Mouse (Mus musculus): ENCODE results near the gene Dclk1.

Dclk1 gene

GRCm38 (mm10) chr3:55392605-55393004 lies 150.4 kb downstream of the Dclk1 start:
- in situ Hi-C loops (cut with MboI; ENCODE audit: unreplicated experiment in 2 of 2) = no loop called here

DNA sequence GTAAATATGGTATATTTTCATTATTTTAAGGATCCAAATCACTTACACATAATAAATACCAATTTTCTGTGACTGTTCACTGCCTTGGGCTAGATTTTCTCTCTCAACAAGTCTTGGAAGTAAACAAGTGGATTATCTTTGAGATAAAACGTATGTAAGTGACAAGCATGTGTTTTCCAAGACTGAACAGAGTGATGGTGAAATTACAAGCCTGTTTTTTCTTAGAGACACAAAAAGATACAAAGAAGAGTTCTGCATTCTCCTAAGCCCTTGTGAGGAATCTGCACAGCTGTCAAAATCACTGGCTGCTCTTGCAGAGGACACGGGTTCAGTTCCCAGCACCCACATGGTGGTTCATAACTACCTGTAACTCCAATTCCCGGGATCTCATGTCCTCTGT lies 151.4 kb downstream of the Dclk1 start:
- in situ Hi-C loops (cut with MboI; ENCODE audit: unreplicated experiment in 2 of 2) = no loop called here

GRCm38 (mm10) chr3:55396792-55397191 lies 154.6 kb downstream of the Dclk1 start:
- in situ Hi-C loops (cut with MboI; ENCODE audit: unreplicated experiment in 2 of 2) = no loop called here

DNA sequence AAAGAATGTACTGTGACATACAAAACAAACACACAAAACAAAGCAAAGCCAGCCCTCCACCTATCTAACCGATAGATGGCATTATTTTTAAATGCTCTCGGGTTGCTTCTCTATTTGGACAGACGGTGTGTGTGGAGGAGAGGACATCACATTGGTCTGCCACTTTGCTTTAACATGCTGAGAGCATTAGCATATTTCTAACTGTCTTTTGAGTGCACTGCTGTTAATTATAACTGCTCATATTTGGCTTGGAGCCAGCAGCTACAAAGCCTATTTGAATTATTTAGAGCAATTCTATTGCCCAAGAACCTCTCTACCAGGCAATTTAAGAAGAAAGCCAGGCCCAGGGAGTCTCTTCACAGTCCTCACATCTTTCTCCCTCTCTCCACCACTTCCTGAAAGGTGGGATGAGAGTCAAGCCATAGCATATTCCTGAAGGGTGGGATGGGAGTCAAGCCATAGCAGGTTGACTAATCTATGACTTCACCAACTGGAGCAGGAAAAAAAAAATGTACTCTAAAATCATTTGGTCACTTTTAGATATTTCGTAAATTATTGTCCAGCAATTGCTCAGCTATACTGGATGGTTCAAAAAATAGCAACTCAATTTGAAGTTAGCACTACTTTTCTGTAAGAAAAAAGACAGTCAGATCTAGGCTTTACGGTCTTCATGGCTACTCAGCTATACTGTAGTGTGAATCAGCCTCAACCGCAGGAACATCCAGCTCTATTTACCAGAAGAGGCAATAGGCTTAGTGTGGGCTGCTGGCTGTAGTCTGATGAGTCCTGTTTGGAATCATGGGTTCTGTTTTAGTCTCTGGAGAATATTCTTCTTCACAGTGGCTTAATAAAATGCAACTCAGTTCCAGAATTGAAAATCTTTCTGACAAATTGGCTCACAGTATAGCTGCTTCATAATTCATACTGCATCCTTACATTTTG lies 155.9 kb downstream of the Dclk1 start:
- in situ Hi-C loops (cut with MboI; ENCODE audit: unreplicated experiment in 2 of 2) = no loop called here

DNA sequence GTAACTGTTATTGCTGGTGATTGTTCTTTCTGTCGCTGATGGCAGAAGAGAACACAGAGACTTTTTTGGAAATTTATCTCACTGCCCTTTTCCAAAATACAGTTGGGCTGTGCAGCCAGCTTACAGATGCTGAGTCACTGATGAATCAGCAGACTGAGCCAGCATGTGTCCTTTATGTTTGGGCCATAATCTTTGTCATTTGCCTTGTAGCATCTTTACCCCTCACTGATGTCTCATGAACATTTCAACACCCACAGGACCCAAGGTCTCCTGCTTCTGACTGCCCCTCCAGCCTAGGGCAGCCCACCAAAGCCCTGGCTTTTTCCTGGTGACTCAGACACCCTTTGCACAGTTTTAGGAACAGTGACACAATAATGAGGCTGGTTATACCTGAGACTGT lies 159.1 kb downstream of the Dclk1 start:
- in situ Hi-C loops (cut with MboI; ENCODE audit: unreplicated experiment in 2 of 2) = no loop called here

- in situ Hi-C loops (cut with MboI; ENCODE audit: unreplicated experiment in 2 of 2) = no loop called here
Observed at GRCm38 (mm10) chr3:55404751-55405150, 162.6 kb downstream of the Dclk1 start.

- in situ Hi-C loops (cut with MboI; ENCODE audit: unreplicated experiment in 2 of 2) = no loop called here
Observed at GRCm38 (mm10) chr3:55406616-55407015, 164.5 kb downstream of the Dclk1 start.

- in situ Hi-C loops (cut with MboI; ENCODE audit: unreplicated experiment in 2 of 2) = no loop called here
Observed at GRCm38 (mm10) chr3:55411547-55411946, 169.4 kb downstream of the Dclk1 start.

DNA sequence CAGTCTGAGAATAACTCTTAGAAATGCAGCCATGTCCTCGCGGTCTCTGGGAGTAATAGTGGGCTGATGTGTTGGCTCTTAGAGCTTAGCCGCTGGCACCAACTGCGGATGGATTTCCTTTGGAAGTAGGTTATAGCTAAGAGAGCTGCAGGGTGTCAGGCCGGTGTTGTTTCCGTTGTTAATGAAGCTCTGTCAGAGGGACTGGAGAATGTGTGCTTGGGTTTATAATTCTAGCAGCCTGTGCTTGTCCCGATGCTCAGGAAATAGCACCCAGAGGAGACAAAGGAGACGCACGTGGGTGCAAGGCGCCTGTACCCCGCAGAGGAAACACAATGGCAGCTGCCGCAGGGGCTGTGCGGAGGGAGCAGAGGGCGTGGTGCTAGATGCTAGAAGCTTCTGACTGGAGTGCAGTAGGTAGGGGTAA lies 173.4 kb downstream of the Dclk1 start:
- in situ Hi-C loops (cut with MboI; ENCODE audit: unreplicated experiment in 2 of 2) = no loop called here

DNA sequence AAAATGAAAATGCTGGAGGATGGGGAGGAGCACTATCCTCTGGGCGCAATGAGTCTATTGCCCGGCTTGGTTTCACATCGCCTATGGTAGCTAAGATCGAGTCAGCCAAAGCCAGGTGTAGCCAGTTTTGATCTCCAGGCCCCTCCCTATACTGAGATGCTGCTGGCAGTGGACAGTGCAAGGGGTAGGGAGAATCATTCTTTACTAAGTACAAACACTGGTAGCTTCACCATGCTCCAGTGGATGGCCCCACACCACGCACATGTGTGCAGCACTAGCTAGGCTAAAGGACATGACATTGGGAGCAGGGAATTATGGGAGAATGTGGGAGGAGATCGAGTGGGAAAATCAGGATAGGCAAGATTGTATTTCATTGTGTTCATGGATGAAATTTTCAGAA lies 176.7 kb downstream of the Dclk1 start:
- in situ Hi-C loops (cut with MboI; ENCODE audit: unreplicated experiment in 2 of 2) = no loop called here

GRCm38 (mm10) chr3:55419334-55419733 lies 177.2 kb downstream of the Dclk1 start:
- in situ Hi-C loops (cut with MboI; ENCODE audit: unreplicated experiment in 2 of 2) = no loop called here

- in situ Hi-C loops (cut with MboI; ENCODE audit: unreplicated experiment in 2 of 2) = no loop called here
Observed at GRCm38 (mm10) chr3:55420436-55421083, 178.4 kb downstream of the Dclk1 start.

DNA sequence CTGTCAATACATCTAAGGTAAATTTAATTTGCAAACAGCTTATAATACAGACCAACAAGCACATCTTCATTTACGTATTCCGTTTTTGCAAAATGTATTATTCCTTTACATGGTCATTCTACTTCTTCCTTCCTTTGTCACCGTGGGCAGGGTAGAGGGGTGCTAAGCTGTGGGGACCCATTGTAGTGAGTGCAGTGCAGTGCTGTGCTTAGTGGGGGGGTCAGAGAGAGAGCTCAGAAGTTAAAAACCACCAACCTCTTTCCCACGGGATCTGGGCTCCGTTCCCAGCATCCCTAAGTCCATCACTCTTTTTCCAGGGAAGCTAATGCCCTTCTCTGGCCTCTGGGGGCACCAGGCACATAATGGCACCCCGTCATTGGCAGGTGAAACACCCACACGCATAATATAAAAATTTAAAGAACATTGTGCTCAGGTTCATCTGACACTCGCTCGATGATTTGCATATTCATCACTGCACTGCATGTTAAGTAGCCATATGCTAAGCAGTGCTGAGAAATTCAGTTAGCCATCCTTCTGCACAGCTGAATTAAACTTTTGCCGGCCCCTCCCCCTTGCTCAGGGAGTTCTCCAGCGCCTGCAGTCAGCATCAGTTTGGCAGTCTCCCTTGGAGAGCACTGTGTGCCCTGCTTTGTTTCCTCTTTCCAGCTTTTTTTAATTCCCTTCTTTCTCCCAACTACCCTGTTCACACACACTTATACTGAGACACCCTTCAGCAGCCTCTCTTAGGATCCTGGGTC lies 181.7 kb downstream of the Dclk1 start:
- in situ Hi-C loops (cut with MboI; ENCODE audit: unreplicated experiment in 2 of 2) = no loop called here

DNA sequence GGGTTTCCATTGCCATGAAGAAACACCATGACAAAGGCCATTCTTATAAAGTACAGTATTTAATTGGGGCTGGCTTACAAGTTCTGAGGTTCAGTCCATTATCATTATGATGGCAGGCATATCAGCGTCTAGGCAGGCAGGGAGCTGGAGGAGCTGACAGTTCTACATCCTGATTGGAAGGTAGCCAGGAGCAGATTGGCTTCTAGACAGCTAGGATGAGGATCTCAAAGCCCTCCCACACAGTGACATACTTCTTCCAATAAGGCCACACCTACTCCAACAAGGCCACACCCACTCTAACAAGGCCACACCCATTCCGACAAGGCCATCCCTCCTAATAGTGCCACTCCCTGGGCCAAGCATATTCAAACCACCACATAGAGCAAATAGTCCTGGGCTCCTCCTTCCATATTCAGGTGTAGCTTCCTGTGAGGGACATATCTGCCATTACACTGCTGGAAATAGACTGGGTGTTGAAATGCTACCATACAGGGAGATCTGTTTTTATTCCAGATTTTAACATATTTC lies 187.9 kb downstream of the Dclk1 start:
- in situ Hi-C loops (cut with MboI; ENCODE audit: unreplicated experiment in 2 of 2) = no loop called here

DNA sequence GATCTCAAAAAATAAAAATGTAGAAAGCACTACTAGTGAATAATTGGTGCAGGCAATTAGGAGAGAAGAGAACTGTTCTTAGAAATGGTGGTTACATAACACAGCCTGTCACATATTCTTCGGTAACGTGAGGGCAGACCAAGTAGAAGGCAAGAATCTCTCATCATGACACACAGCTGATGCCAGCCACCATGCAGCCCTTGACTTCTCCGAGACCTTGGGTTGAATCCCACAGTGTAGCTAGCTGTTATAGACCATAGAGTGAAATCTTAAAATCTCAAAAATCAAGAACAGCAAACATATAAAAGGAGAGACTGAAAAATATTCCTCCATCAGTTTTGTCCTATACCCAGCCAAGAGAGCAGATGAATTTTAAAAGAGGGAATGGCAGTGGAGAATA lies 189.1 kb downstream of the Dclk1 start:
- in situ Hi-C loops (cut with MboI; ENCODE audit: unreplicated experiment in 2 of 2) = no loop called here

DNA sequence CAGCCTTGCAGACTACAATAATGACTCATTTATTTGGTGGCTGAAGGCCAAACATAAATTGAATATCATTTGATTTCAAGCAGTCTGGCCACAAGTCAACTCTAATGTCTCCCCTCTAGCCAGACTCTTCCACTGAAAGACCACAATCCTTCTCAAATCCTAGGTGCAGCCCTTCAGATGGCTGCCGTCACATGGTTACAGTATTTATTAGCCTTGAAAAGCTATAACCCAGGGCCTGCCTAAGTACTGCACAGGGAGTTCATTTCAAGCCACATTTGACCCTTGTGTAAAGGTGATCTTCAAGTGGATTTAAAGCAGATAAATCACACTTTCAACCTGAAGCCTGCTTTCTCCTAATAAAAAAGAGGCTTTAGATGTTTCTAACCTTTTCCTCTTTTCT lies 192.1 kb downstream of the Dclk1 start:
- in situ Hi-C loops (cut with MboI; ENCODE audit: unreplicated experiment in 2 of 2) = no loop called here

DNA sequence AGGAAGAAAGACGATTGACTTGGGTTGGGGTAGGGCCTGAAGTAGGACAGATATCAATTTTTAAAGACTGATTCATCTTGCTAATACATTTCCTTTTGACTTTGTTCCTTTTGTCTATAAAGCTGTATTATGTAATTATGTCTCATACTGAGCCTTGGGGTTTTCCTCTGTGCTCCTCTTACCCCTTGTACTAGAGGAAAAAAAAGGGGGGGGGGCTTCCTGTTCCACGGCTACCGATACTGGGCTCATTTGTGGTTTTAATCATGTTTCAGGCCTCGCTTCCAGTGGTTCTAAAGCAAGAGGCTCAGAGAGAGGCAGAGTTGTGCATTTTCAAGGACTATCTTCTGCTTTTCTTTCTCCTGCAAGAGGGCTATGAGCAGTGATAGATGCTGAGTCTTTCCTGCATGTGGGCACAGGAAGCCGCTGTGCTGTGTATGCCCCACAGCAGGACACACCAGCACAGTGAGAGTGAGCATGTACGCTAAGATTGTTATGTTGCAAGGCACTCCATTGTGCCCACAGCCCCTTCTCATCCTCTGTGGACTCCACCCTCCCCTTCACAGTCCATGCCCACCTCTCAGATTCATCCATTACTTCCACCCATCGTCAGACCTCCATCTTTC lies 196.8 kb downstream of the Dclk1 start:
- in situ Hi-C loops (cut with MboI; ENCODE audit: unreplicated experiment in 2 of 2) = no loop called here

- in situ Hi-C loops (cut with MboI; ENCODE audit: unreplicated experiment in 2 of 2) = no loop called here
Observed at GRCm38 (mm10) chr3:55440342-55440741, 198.2 kb downstream of the Dclk1 start.

- in situ Hi-C loops (cut with MboI; ENCODE audit: unreplicated experiment in 2 of 2) = no loop called here
Observed at GRCm38 (mm10) chr3:55442012-55442645, 200.0 kb downstream of the Dclk1 start.

DNA sequence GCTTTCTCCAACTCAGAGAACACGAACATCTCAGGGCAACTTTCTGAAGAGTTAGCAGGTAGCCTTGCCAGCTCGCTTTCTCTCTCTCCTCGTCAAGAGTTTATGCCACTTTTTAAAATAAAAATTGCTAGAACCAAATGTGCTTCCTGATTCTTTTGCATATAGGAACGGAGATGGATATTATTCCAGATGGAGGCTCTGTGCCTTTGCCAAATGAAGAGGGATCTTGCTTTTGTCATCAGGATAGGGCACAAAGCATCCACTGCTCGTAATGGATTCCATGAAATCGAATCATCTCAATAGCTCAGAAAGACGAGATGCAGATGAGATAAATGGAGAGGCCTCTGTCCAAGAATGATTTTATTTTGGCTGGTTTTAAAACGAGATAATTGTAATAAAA lies 201.1 kb downstream of the Dclk1 start:
- in situ Hi-C loops (cut with MboI; ENCODE audit: unreplicated experiment in 2 of 2) = no loop called here

All from v-Abl transformed pro-B cells (cell line).